Mouse (Mus musculus) midbrain, embryonic 10.5 days (tissue): ENCODE results near the gene Sap30l. TPM values are rescaled to one million over a fixed set of nuclear protein-coding genes. Genes with fewer than 3 reads are reported as not detected.

Experiments
- DNase-seq: peaks from one replicate; pipeline ENCODE4 v3.0.0-alpha.2; 2017; ENCODE audit warnings: low spot score
- H3K27ac ChIP-seq: fragments of 300-500 bp; sonication (generic); replicated peaks from 2 replicates; pipeline ENCODE4 v1.5.1; 2016; ENCODE audit warnings: mild to moderate bottlenecking
- H3K27me3 ChIP-seq: fragments of 300-500 bp; sonication (generic); 2 replicates; pipeline ENCODE4 v1.6.1; 2016; ENCODE audit warnings: low read depth, mild to moderate bottlenecking; ENCODE audit not compliant: poor library complexity, severe bottlenecking
- H3K36me3 ChIP-seq: fragments of 300-500 bp; sonication (generic); 2 replicates; pipeline ENCODE4 v1.6.1; 2016; ENCODE audit warnings: mild to moderate bottlenecking, moderate library complexity
- H3K4me1 ChIP-seq: fragments of 300-500 bp; sonication (generic); 2 replicates; pipeline ENCODE4 v1.6.1; 2016
- H3K4me3 ChIP-seq: fragments of 300-500 bp; sonication (generic); 2 replicates; pipeline ENCODE4 v1.5.1; 2016; ENCODE audit warnings: mild to moderate bottlenecking, moderate library complexity
- H3K9me3 ChIP-seq: fragments of 300-500 bp; sonication (generic); replicated peaks from 2 replicates; pipeline ENCODE4 v1.6.1; 2016; ENCODE audit warnings: mild to moderate bottlenecking
- WGBS: fragments of 180-500 bp; shearing (Covaris S2); methylation state at CpG from one replicate; pipeline ENCODE4 v1.1.7; 2016; 5-methylcytosine and 5-hydroxymethylcytosine counted together
- polyA plus RNA-seq: library from polyadenylated mRNA; unstranded; fragments of >200 nt; fragmentation: Nextera tagmentation; extraction: Ambion mirVana; gene quantifications from 2 replicates; pipeline ENCODE4 v1.2.1, GENCODE M21; 2016

The Sap30l gene
- polyA plus RNA-seq, 1 experiment from 2014 or later, result 7.2 TPM

DNA sequence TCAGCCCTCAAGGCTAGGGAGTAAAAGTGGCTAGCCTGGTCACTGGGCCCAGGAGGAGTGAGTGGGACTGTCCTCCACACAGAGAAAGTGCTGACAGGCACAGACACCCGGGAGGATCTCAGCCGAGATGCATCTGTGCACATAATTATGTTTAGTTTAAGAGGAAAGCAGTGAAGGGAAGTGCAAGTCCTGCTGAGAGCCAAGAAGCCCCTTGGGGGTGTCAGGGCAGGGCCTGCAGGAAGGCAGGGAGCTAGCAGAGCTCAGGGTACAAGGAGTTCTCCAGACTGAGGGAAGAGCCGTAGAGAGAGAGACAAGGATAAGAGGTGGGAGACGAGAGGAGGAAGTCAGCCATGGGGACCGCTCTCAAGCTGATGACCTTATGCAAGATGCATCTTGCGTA, 25.6 kb upstream of the Sap30l start:
- Histone ChIP-seq H3K27me3 (peaks cover 63% of the 10 kb centered on the region), H3K36me3 (peaks cover 17% of the 10 kb centered on the region), H3K27ac (peak overlapping the region; percentile 47; the same call in 1 of the 2 replicates), H3K9me3 (no peaks in the 10 kb centered on the region), H3K4me3 (no peak overlapping the region), H3K4me1 (peaks cover 63% of the 10 kb centered on the region)
- DNase-seq, result no peak
- 80% methylated on average over 6 of the region's 6 CpGs for WGBS

DNA sequence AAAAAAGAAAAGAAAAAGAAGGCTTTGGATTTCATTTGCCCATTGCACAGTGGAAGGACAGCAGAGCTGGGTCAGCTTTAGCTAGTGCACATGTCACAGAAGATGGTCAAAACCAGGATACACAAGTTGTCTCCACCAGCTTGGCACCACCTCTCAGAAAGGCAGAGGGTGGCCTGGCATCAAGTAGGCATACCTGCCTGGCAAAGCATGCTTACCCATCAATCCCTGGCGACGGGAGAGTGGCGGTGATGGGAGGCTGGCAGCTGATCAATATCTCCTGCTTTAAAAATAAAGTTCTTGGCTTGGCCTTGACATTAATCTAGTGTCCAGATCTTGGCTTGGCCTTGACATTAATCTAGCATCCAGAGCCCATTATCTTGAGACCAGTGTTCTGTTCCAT, 24.9 kb upstream of the Sap30l start:
- WGBS, result 93% methylated on average over 3 of the region's 3 CpGs
- 0 out of 2 replicates have a peak overlapping the region, but pooled peaks have one; percentile 43 for H3K27ac ChIP-seq
- H3K36me3 ChIP-seq, result peaks cover 17% of the 10 kb centered on the region
- H3K4me1 ChIP-seq, result peaks cover 63% of the 10 kb centered on the region
- H3K27me3 ChIP-seq, result peaks cover 56% of the 10 kb centered on the region
- no peaks in the 10 kb centered on the region for H3K9me3 ChIP-seq
- no peak overlapping the region for H3K4me3 ChIP-seq
- no peak for DNase-seq

DNA sequence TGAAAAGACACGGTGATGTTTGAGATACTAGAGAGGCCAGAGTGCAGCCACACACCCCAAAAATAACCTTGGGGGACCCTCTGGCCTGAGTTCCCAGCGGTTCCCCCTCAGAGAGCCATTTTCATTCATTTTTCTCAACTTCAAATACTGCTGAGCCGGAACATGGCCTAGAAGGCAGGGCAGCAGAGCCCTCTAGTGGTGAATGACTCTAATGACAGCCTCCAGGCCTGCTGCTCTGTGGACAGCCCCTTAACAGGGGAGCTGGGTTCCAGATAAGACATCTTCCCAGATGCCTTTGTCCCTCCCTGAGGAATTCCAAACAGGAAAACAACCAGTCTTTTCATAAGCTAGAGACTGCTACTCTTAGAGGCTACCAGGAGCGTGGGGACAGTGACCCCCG, 23.1 kb upstream of the Sap30l start:
- Histone ChIP-seq H3K4me1 (peaks cover 51% of the 10 kb centered on the region), H3K27ac (0 out of 2 replicates have a peak overlapping the region, but pooled peaks have one; percentile 23), H3K36me3 (peaks cover 18% of the 10 kb centered on the region), H3K9me3 (no peaks in the 10 kb centered on the region), H3K27me3 (peaks cover 39% of the 10 kb centered on the region), H3K4me3 (no peak overlapping the region)
- peak; percentile 70 for DNase-seq
- 26% methylated on average over 5 of the region's 5 CpGs for WGBS

DNA sequence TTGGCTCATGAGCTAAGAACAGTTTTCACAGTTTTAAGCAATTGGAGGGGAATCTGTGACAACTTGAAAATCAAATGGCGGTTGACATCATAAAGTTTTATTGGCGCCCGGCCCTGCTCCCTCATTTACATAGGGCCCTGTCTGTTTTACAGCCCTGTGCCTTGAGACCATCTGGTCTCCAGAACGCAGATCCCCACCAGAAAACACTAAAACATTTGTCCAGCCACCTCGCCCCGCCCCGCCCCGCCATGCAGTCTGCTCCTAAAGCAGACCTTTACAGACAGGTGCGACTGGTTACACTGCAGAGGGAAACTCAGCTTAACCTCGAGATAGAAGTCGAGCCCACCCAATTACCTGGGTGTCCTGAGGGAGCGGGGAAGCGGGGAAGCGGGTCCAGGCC, 21.6 kb upstream of the Sap30l start:
- peaks cover 31% of the 10 kb centered on the region for H3K36me3 ChIP-seq
- no peak overlapping the region for H3K27ac ChIP-seq
- WGBS, result 94% methylated on average over 14 of the region's 14 CpGs
- no peaks in the 10 kb centered on the region for H3K9me3 ChIP-seq
- peaks cover 31% of the 10 kb centered on the region for H3K27me3 ChIP-seq
- no peak for DNase-seq
- peaks cover 36% of the 10 kb centered on the region for H3K4me1 ChIP-seq
- H3K4me3 ChIP-seq, result no peak overlapping the region

DNA sequence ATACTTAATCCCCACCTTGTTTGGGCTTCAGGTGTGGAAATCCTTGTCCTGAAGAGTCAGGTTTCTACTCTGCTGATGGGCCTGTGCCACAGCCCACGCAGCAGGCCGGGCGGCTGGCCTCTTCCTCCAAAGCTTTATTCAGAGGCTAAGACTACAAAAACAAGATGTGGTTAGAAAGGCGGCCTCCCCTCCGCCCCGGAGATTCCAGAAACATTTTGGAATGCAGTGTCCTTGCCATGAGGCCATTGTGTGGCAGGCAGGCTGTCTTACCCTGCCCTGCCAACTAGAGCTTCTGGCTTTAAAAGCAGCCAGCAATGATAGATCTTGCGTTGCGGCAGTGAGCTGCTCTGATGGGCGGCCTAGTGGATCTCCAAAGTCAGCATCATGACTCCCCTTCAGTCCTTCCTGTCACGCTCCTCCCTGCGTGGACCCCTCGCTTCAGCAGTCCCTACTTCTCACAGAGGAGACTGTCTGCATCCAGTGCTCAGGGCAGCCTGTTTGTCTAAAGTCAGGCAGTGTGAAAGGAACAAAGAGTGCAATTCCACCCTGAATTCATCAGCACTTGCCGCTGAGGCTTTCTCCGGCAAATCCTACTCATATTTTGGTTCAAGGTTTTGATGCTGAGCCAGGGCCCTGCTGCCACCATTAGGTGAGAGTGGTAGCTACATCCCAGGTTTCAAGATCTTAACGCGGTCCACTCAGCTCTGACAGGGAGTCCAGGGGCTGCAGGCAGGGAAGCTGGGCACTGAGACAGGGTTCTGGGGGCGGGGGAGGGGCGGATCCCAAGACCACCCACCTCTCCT, 14.6 kb upstream of the Sap30l start:
- H3K9me3 ChIP-seq, result no peaks in the 10 kb centered on the region
- peaks cover 29% of the 10 kb centered on the region for H3K36me3 ChIP-seq
- 26% methylated on average over 18 of the region's 18 CpGs for WGBS
- peak; percentile 52 for DNase-seq
- peak overlapping the region; percentile 81 for H3K27ac ChIP-seq
- peak overlapping the region; percentile 21; the same call in 1 of the 2 replicates for H3K4me3 ChIP-seq
- peaks cover 30% of the 10 kb centered on the region for H3K4me1 ChIP-seq
- peaks cover 11% of the 10 kb centered on the region; the same call in 1 of the 2 replicates for H3K27me3 ChIP-seq

DNA sequence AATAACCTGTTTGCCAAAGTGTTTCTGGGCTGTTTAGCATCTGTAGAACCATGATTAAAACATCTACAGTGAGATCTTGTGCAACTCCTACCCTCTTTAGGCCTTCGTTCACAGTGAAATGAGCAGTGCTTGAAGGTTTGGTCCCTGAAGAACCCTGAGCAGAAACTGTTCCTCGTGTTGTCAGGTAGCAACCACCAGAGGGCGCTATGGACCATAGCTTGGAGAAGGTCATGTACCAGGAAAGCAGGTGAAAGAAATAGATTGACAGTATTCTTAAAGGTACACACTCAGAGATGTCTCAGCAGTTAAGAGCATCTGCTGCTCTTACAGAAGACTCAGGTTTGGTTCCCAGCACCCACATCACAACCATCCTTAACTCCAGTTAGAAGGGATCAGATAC, 13.5 kb upstream of the Sap30l start:
- no peak for DNase-seq
- 42% methylated on average over 3 of the region's 3 CpGs for WGBS
- H3K27me3 ChIP-seq, result peaks cover 11% of the 10 kb centered on the region; the same call in 1 of the 2 replicates
- no peaks in the 10 kb centered on the region for H3K9me3 ChIP-seq
- H3K27ac ChIP-seq, result peak overlapping the region; percentile 81; the same call in 1 of the 2 replicates
- peaks cover 30% of the 10 kb centered on the region for H3K4me1 ChIP-seq
- H3K4me3 ChIP-seq, result no peak overlapping the region
- peaks cover 23% of the 10 kb centered on the region for H3K36me3 ChIP-seq

DNA sequence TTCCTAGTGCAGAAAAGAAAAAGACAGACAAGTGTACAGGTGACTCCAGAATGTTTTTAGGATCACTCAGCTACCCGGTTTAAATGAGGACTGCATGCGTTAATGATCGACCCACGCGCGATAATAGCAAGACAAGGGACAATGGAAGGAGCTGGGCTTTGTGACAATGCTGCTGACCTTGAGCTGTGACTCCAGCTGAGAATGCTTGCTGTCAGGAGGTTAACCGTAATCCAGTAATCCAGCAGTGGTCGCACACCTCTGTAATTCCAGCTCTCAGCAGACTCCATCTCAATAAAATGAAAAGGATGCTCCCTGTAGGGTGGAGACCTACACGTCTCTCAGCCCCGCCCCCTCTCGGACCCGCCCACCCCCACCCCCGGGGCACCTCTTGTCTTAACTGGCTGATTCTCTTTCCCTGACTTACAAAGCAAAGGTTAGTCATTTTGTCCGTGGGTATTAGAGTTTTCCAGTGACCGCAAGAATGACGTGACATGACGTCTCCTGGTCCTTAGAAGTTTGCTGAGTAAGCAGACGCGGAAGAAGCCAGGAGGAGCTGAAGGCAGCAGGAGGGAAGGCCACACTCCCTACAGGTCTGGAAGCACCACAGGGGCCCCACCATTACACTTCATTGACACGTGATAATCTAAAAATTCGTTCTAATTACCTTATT, 10.4 kb upstream of the Sap30l start:
- no peak overlapping the region for H3K27ac ChIP-seq
- 33% methylated on average over 21 of the region's 21 CpGs for WGBS
- DNase-seq, result no peak
- H3K4me3 ChIP-seq, result no peak overlapping the region
- H3K27me3 ChIP-seq, result no peaks in the 10 kb centered on the region
- no peaks in the 10 kb centered on the region for H3K9me3 ChIP-seq
- no peaks in the 10 kb centered on the region for H3K36me3 ChIP-seq
- peaks cover 29% of the 10 kb centered on the region for H3K4me1 ChIP-seq

DNA sequence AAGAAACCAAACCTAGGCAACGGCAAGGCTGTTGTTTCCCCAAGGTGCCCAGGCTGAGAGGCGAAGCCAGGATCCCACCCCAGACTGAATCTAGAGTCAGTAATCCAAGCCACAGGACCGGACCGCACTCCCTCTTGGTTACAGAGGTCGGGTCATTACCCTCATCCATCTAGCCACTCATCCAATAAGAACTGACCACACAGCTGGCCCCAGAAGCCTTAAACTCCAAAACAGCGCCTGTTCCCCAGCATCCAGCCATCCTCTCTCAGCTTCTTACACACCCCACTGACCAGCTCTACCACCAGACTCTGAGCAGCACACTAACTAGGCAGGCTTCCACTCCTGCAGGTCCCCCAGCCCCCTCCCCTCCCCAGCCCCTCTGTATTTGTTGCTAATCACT, 6.4 kb upstream of the Sap30l start:
- H3K4me1 ChIP-seq, result peaks cover 19% of the 10 kb centered on the region
- 0 out of 2 replicates have a peak overlapping the region, but pooled peaks have one; percentile 9 for H3K27ac ChIP-seq
- 65% methylated on average over 6 of the region's 6 CpGs for WGBS
- DNase-seq, result no peak
- H3K4me3 ChIP-seq, result no peak overlapping the region
- H3K9me3 ChIP-seq, result no peaks in the 10 kb centered on the region
- no peaks in the 10 kb centered on the region for H3K36me3 ChIP-seq
- no peaks in the 10 kb centered on the region for H3K27me3 ChIP-seq

DNA sequence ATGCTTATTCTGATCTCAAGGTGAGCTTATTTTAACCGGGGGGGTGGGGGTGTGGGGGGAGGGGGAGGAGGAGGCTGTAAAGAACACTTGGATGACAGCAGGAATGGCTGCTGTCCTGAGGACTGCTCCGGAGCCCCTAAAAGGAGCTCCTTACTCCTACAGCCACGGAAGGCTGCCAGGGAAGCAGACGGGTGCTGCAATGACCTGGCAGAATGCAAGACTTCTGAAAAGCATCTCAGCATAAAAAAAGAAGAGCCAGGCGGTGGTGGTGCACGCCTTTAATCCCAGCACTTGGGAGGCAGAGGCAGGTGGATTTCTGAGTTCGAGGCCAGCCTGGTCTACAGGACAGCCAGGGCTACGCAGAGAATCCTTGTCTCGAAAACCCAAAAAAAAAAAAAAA, 3.6 kb upstream of the Sap30l start:
- peaks cover 30% of the 10 kb centered on the region for H3K4me1 ChIP-seq
- H3K27ac ChIP-seq, result no peak overlapping the region
- H3K36me3 ChIP-seq, result no peaks in the 10 kb centered on the region
- no peak for DNase-seq
- H3K27me3 ChIP-seq, result no peaks in the 10 kb centered on the region
- WGBS, result 86% methylated on average over 8 of the region's 9 CpGs
- H3K9me3 ChIP-seq, result no peaks in the 10 kb centered on the region
- H3K4me3 ChIP-seq, result no peak overlapping the region

DNA sequence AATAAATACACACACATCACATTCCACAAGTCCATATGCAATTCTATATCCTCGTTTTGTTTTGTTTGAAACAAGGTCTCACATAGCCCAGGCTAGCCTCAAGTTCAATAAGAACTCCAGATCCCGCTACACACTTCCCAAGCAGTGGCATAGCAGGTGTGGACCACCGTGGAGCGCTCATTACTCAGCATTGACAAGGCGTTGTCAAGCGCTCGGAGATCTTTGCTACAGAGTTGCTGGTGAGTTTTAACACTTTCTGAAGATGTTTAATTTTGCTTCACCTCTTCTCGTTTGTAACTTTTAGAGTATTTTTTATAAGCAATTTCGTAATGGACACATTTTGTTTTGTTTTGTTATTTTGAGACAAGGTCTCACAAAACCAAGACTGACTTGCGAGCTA, 2.0 kb upstream of the Sap30l start:
- Histone ChIP-seq H3K4me1 (peaks cover 42% of the 10 kb centered on the region), H3K9me3 (no peaks in the 10 kb centered on the region), H3K4me3 (no peak overlapping the region), H3K27ac (no peak overlapping the region), H3K27me3 (no peaks in the 10 kb centered on the region), H3K36me3 (no peaks in the 10 kb centered on the region)
- 86% methylated on average over 10 of the region's 10 CpGs for WGBS
- DNase-seq, result no peak

DNA sequence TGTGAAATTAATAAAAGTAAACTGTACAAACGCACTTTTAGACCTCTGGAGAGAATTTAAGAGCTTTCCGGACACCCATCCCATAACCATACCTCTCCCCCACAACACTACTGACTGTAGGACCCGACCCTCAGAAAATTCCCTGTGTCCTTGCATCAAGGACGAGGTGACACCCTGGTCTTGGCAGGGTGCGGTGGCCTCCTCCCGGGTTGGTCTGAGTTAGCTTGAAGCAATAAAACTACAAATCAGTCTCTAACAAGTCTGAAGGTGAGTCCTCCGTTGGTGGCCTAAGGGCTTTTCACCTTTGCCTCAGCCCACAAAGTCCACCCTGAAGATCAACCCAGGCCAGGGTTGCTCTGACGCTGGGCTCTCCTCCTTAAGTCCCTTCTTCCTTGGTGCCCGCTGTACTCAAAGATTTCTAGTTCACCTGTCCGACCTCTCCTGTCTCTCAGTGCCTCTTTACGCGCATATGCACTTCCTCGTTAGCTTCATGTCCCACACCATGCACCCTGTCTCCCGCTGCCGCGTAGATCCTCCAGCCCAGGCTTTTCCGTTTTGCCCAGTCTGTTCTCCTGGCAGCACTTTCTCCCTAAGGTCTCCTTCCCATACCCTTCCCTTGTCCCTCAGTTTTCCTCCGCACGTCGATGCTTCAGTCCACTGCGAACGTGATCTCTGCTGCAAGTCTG, 1.0 kb upstream of the Sap30l start:
- H3K36me3 ChIP-seq, result no peaks in the 10 kb centered on the region
- H3K4me1 ChIP-seq, result peaks cover 43% of the 10 kb centered on the region
- DNase-seq, result no peak
- H3K9me3 ChIP-seq, result no peaks in the 10 kb centered on the region
- 15% methylated on average over 22 of the region's 22 CpGs for WGBS
- H3K4me3 ChIP-seq, result peak overlapping the region; percentile 98
- H3K27ac ChIP-seq, result peak overlapping the region; percentile 87
- H3K27me3 ChIP-seq, result no peaks in the 10 kb centered on the region

DNA sequence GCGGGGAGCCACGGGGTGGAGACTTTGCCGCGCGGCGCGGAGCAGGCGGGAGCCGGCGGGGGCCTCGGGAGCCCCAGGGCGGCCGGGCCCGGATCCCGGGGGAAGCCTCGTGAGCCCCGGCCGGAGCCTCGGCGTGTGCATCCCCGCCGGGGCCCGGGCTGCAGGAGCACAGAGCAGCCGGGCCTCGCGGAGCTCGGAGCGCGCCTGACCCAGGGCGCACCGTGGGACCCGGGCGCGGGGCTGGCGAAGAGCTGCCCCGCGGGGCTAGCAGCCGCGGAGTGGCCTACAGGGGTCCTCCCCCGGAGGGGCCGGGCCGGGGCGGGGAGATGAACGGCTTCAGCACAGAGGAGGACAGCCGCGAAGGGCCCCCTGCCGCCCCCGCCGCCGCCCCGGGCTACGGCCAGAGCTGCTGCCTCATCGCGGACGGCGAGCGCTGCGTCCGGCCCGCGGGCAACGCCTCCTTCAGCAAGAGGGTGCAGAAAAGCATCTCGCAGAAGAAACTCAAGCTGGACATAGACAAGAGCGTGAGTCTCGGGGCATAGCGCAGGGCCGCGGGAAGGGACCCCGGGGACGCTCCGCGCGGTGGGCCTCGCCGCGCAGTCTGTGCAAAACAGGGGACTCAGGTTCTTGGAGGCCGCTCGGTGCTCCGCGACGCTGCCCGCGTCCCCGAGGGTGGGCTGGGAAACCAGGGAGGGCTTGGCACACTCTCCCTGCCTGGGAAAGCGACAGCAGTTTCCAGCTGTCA, 501 bp downstream of the Sap30l start:
- peaks cover 51% of the 10 kb centered on the region for H3K4me1 ChIP-seq
- peak overlapping the region; percentile 98 for H3K4me3 ChIP-seq
- H3K27me3 ChIP-seq, result no peaks in the 10 kb centered on the region
- peaks cover 12% of the 10 kb centered on the region for H3K36me3 ChIP-seq
- WGBS, result under 1% methylated on average over 84 of the region's 85 CpGs
- H3K9me3 ChIP-seq, result no peaks in the 10 kb centered on the region
- peak overlapping the region; percentile 87 for H3K27ac ChIP-seq
- DNase-seq, result peak; percentile 63
